Mouse (Mus musculus) layer of hippocampus, postnatal 25 days (tissue): ENCODE data around the gene Dcaf10. TPM values are rescaled to one million over a fixed set of nuclear protein-coding genes. Genes with fewer than 3 reads are reported as not detected.
A peak's percentile ranks its signal among the peaks of the same experiment; 100 is the strongest.
"Not testable (repeated sequence)": the region's sequence is repeated elsewhere in the genome, so short reads cannot be mapped to it uniquely, and the experiment has no call there.

Experiments used
- DNase-seq, 2 experiments: peaks; one replicate each; pipeline ENCODE4 v3.0.0; 2022; ENCODE audit warnings: mixed read lengths in 2 of 2, low spot score in 1 of 2; ENCODE audit errors: extremely low spot score in 1 of 2
- total RNA-seq, 2 experiments: library from RNA; stranded (reverse); gene quantifications; 2 replicates each; pipeline ENCODE4 v1.2.3; 2021

Dcaf10 gene
- total RNA-seq, 2 experiments from 2014 or later: 20.1 to 21.2 TPM

DNA sequence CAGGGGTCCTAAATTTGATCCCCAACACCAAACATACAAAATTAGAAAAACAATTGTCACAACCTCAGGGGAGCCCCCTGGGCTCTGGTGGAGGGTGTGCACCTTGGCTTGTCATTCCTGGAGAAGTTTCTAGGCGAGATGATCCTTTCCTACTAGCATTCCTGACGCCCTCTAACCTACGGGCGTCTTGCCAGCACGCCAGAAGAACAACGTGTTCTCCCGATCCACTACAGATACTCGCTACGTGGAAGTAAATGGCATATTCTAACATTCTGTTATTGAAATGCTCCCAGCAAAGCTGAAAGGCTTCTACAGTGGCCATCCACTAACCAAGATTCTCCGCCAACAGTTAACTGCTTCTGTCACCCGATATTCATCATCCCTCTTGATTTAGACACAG lies 50.7 kb downstream of the Dcaf10 start:
- DNase-seq: no peak

DNA sequence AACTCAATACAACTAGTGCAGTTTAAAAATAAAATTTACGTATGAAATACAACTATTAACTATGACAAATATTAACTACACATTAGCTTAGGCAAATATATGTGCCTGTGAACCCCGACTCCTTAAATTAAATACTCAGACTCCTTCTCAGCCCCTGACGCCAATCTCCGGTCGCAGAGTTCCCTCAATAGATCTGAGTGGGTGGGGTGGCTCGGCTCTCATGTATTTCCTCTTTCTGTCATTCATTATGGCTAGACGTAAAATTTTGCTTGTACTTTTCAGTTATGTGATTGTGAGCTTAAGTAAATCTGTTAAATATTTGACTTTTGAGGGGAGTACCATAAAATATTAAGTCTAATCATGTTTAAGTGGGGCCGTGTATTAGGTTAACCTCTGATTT lies 51.1 kb downstream of the Dcaf10 start:
- no peak for DNase-seq

DNA sequence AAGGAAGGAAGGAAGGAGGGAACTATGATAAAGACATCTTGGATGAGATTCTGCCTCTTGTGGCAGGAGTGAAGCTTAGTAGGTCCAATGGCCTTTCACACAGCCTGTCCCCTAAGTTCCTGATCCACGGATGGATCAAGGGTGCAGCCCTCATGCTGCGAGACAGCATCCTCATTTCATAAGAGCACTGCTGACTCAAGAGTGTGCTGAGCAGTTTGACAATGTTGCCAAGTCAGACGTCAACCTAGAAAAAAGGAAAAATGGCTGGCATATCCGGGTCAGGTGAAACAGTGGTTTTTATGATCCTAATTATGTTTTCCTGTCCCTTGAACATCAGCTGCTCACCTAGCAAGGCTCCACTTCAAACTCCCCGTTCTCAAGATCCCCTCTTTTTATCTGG lies 51.8 kb downstream of the Dcaf10 start:
- no peak for DNase-seq

- not testable (repeated sequence) for DNase-seq
Measured at GRCm38 (mm10) chr4:45396211-45396610, 54.3 kb downstream of the Dcaf10 start.

DNA sequence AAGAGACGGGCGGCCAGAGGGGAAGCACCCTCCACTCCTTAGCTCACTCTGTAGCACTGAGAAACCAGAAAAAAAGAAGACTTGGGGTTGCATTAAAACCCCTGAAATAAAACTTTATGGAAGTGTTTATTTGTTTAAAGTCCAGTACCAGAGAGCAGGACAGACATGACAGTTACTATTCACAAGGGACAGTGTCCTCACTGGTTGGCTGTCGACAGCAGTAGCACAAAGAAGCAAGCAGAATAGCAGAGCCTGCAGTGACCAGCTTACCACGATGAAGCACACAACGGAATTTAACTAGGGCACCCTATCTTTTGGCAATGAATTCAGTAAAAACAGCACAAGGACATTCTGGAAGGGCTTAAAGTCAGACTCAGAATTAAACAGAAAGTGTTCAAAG lies 56.4 kb downstream of the Dcaf10 start:
- not testable (repeated sequence) for DNase-seq

GRCm38 (mm10) chr4:45399421-45400210 lies 57.7 kb downstream of the Dcaf10 start:
- DNase-seq: no peak

- DNase-seq: no peak
Measured at GRCm38 (mm10) chr4:45402281-45402680, 60.4 kb downstream of the Dcaf10 start.

- no peak for DNase-seq
Measured at GRCm38 (mm10) chr4:45402878-45403498, 61.1 kb downstream of the Dcaf10 start.

GRCm38 (mm10) chr4:45403499-45403878 lies 61.6 kb downstream of the Dcaf10 start:
- no peak for DNase-seq

- no peak for DNase-seq
Measured at GRCm38 (mm10) chr4:45404086-45404485, 62.2 kb downstream of the Dcaf10 start.

GRCm38 (mm10) chr4:45405315-45405714 lies 63.4 kb downstream of the Dcaf10 start:
- no peak for DNase-seq

- no peak for DNase-seq
Measured at GRCm38 (mm10) chr4:45406397-45406796, 64.5 kb downstream of the Dcaf10 start.

DNA sequence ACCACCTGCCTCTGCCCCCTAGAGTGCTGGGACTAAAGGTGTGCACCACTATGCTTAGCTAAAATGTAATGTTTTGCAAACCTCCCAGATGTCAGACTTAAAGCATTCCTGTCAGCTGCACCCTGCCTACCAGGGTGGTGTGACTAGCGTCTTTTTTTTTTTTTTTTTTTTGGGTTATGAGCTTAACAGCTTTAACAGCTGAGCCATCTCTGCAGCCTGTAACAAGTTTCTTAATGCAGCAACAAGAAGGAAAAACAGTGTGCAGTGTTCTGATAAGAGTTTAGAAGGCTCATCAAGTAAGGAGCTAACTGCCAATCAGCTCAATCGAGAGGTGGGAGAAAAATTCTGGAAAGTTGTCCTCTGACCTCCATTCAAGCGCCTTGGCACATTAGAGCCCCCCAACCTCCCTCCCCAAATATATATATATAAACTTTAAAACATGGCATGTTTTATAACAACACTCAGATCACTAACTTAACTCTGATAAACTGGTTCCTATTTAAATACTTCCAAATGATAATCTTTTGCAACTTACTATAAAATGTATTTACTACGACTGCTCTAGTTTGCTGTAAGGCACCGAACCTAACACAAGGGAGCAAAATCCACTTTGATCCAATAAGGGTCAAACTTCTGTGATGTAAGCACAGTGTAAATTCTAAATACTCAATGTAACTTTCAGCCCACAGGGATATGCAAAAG lies 65.3 kb downstream of the Dcaf10 start:
- DNase-seq: no peak

- DNase-seq: peak in 1 of 2 experiments; percentile 16
Measured at GRCm38 (mm10) chr4:45407703-45408334, 65.9 kb downstream of the Dcaf10 start.

DNA sequence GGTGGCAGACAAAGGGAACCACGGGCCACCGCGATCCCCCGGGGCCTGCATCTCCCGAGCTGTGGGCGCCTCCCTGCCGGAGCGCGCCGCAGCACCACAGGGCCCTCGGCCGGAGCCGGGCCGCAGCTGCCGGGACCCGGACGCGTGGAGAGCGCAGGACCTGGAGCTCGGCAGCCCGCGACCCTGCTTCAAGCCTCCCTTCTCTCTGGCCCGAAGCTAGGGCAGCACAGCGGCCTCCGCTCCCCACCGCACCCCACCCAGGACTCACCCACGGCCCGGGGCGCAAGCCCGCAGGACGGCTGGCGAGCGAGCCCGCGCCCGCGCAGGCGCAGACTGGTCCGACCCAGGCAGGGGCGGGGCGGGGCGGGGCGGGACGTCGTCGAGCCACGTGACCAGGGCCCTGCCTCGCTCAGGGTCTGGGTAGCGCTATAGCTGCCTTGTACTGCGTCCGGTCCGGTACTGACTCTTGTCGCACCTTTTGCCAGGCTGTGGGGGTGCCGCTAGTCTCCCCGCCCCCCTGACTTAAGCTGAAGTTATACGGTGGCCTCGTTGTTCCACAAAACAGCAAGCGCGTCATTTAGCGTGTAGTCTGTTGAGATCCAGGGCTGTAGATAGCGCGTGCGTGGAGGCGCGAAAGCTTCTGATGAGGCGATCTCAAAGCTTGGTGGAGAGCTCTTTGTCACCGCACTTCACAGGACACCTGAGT lies 66.7 kb downstream of the Dcaf10 start, which contains the start of gene Slc25a51:
Gene Slc25a51, minus strand, starts transcription at position 340 of the 706 bp plus-strand sequence.
- DNase-seq: peak; percentile 74 to 83

- peak; percentile 15 to 35 for DNase-seq
Measured at GRCm38 (mm10) chr4:45409270-45409669, 67.4 kb downstream of the Dcaf10 start.

GRCm38 (mm10) chr4:45411181-45411790 lies 69.4 kb downstream of the Dcaf10 start:
- no peak for DNase-seq

DNA sequence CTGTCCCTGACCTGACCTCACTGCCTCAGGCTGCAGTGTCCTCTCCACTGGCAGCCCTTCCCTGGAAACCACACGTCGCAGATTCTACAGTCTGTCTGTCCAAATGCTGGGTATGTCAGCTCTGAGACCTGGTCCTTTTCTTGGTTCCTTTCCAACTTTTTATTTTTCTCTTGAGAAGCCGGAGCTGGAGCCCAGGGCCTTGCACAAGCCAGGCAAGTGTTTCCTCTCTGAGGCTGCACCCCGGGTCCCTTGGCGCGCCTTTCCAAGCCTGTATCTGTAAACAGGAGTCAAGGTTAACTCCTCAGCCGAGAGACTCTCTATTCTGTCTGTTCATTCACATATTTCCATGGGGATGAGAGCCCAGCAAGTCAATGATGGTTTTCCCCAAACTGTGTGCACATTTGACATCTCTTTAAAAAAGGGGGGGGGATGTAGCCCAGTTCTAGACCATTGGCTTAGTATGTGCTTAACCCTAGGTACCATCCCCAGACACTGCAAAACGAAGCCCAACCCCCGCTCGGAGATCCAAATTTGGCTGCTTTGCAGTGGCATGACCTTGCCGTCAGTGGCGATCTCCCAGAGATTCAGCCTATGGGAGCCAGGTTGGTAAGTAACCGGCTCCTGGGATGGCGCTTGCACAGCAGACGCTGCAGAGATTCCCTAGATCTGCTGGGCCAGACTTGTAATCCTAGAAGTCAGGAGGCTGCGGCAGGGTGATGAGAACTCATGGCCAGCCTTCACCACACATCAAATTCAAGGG lies 70.7 kb downstream of the Dcaf10 start:
- no peak for DNase-seq
